Mouse (Mus musculus): ENCODE results near the gene Rfx2. TPM values are rescaled to one million over a fixed set of nuclear protein-coding genes. Genes with fewer than 3 reads are reported as not detected.

The Rfx2 gene
- polyA plus RNA-seq, 1 experiment from 2014 or later = 5.0 TPM

DNA sequence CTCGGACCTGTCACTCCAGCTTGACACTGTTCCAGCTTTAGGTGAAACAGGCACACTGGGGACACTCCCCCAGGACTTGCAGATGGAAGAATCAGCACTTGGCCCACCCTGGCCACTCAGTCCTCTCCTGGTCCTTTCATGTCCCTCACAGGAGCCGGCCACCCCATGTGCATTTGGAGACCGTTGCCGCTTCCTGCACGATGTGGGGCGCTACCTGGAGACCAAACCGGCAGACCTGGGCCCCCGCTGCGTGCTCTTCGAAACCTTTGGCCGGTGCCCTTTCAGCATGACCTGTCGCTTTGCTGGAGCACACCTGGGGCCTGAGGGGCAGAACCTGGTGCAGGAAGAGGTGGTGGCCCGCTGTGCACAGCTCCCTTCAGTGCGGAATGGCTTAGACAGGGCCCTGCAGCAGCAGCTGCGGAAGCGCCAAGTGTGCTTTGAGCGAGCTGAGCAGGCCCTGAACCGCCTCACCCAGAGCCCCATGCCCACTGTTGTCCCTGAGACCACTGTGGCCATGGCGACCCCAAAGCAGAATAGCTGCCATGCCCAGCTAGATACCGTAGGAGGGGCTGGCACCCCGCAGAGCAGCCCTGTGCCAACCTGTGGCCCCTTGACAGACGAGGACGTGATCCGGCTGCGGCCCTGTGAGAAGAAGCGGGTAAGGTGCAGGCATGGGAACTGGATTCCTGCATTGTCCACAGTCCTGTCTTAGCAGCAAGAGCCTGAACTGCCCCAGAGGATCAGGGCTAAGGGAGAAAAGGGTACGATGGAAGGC is 64.0 kb downstream of the Rfx2 start:
- Histone ChIP-seq H3K36me3 (ENCODE audit: control insufficient read depth, insufficient read depth, low read length) (peaks cover 53% of the 10 kb centered on the region), H3K4me3 (ENCODE audit: control insufficient read depth in 1 of 2, insufficient read depth in 1 of 2, low read depth in 1 of 2, low read length in 2 of 2) (no peak overlapping the region), H3K27me3 (ENCODE audit: control insufficient read depth, insufficient read depth, low read length) (no peaks in the 10 kb centered on the region), H3K9ac (ENCODE audit: low read length) (no peak overlapping the region), H3K4me2 (ENCODE audit: low read length) (no peak overlapping the region), H3K27ac (replicated peaks in 1 of 2; ENCODE audit: control insufficient read depth in 1 of 2, insufficient read depth in 1 of 2, low read depth in 2 of 2, low read length in 2 of 2) (no peak overlapping the region), H3K4me1 (ENCODE audit: control insufficient read depth in 2 of 2, insufficient read depth in 2 of 2, low read length in 2 of 2) (peaks cover 15 to 22% of the 10 kb centered on the region in 2 experiments), H3K9me3 (ENCODE audit: control insufficient read depth, low read length) (no peaks in the 10 kb centered on the region)
- 95% methylated on average over 27 of the region's 27 CpGs for WGBS
- no peak for ATAC-seq (ENCODE audit: insufficient number of reproducible peaks, insufficient read depth, low FRiP score, low read depth)

GRCm38 (mm10) chr17:56765431-56765830 is 65.4 kb downstream of the Rfx2 start:
- no peaks in the 10 kb centered on the region for H3K9me3 ChIP-seq (ENCODE audit: control insufficient read depth, low read length)
- H3K4me1 ChIP-seq (ENCODE audit: control insufficient read depth in 2 of 2, insufficient read depth in 2 of 2, low read length in 2 of 2) = peaks cover 20 to 26% of the 10 kb centered on the region in 2 experiments
- H3K36me3 ChIP-seq (ENCODE audit: control insufficient read depth, insufficient read depth, low read length) = peaks cover 42% of the 10 kb centered on the region
- ATAC-seq (ENCODE audit: insufficient number of reproducible peaks, insufficient read depth, low FRiP score, low read depth) = no peak
- peak overlapping the region; percentile 81 for H3K4me2 ChIP-seq (ENCODE audit: low read length)
- 52% methylated on average over 12 of the region's 12 CpGs for WGBS
- peak overlapping the region; percentile 80 to 87 for H3K4me3 ChIP-seq (ENCODE audit: control insufficient read depth in 1 of 2, insufficient read depth in 1 of 2, low read depth in 1 of 2, low read length in 2 of 2)
- H3K27me3 ChIP-seq (ENCODE audit: control insufficient read depth, insufficient read depth, low read length) = no peaks in the 10 kb centered on the region
- peak overlapping the region; percentile 89 for H3K9ac ChIP-seq (ENCODE audit: low read length)
- peak overlapping the region in 1 of 2 experiments; percentile 97; a peak in 2 of 4 replicates for H3K27ac ChIP-seq (replicated peaks in 1 of 2; ENCODE audit: control insufficient read depth in 1 of 2, insufficient read depth in 1 of 2, low read depth in 2 of 2, low read length in 2 of 2)

GRCm38 (mm10) chr17:56764474-56765354 is 66.1 kb downstream of the Rfx2 start, which contains the start of gene Dus3l:
TSS of gene Dus3l (plus strand) at chr17:56764757.
- H3K4me1 ChIP-seq (ENCODE audit: control insufficient read depth in 2 of 2, insufficient read depth in 2 of 2, low read length in 2 of 2) = peaks cover 20 to 26% of the 10 kb centered on the region in 2 experiments
- peak; percentile 76 for ATAC-seq (ENCODE audit: insufficient number of reproducible peaks, insufficient read depth, low FRiP score, low read depth)
- H3K27me3 ChIP-seq (ENCODE audit: control insufficient read depth, insufficient read depth, low read length) = 0 out of 2 replicates have a peak, but pooled peaks cover 3% of the 10 kb centered on the region
- peak within 1 kb of the TSS; percentile 80 to 87 for H3K4me3 ChIP-seq (ENCODE audit: control insufficient read depth in 1 of 2, insufficient read depth in 1 of 2, low read depth in 1 of 2, low read length in 2 of 2)
- H3K27ac ChIP-seq (replicated peaks in 1 of 2; ENCODE audit: control insufficient read depth in 1 of 2, insufficient read depth in 1 of 2, low read depth in 2 of 2, low read length in 2 of 2) = peak within 1 kb of the TSS; percentile 97
- peaks cover 34% of the 10 kb centered on the region for H3K36me3 ChIP-seq (ENCODE audit: control insufficient read depth, insufficient read depth, low read length)
- H3K4me2 ChIP-seq (ENCODE audit: low read length) = peak within 1 kb of the TSS; percentile 81
- H3K9ac ChIP-seq (ENCODE audit: low read length) = peak within 1 kb of the TSS; percentile 89
- H3K9me3 ChIP-seq (ENCODE audit: control insufficient read depth, low read length) = no peaks in the 10 kb centered on the region
- WGBS = under 1% methylated on average over 49 of the region's 58 CpGs

- Histone ChIP-seq H3K27me3 (ENCODE audit: control insufficient read depth, insufficient read depth, low read length) (0 out of 2 replicates have a peak, but pooled peaks cover 3% of the 10 kb centered on the region), H3K36me3 (ENCODE audit: control insufficient read depth, insufficient read depth, low read length) (peaks cover 25% of the 10 kb centered on the region), H3K27ac (replicated peaks in 1 of 2; ENCODE audit: control insufficient read depth in 1 of 2, insufficient read depth in 1 of 2, low read depth in 2 of 2, low read length in 2 of 2) (peak overlapping the region; percentile 92 to 97), H3K9me3 (ENCODE audit: control insufficient read depth, low read length) (no peaks in the 10 kb centered on the region), H3K9ac (ENCODE audit: low read length) (0 out of 2 replicates have a peak overlapping the region, but pooled peaks have one; percentile 89), H3K4me2 (ENCODE audit: low read length) (peak overlapping the region; percentile 81), H3K4me1 (ENCODE audit: control insufficient read depth in 2 of 2, insufficient read depth in 2 of 2, low read length in 2 of 2) (peaks cover 20 to 26% of the 10 kb centered on the region in 2 experiments), H3K4me3 (ENCODE audit: control insufficient read depth in 1 of 2, insufficient read depth in 1 of 2, low read depth in 1 of 2, low read length in 2 of 2) (peak overlapping the region in 1 of 2 experiments; percentile 80; a peak in 3 of 4 replicates)
- no peak for ATAC-seq (ENCODE audit: insufficient number of reproducible peaks, insufficient read depth, low FRiP score, low read depth)
- 72% methylated on average over 8 of the region's 8 CpGs for WGBS
Observed at GRCm38 (mm10) chr17:56763741-56764250, 67.0 kb downstream of the Rfx2 start.

GRCm38 (mm10) chr17:56762769-56763731 is 67.8 kb downstream of the Rfx2 start:
- Histone ChIP-seq H3K4me2 (ENCODE audit: low read length) (peak overlapping the region; percentile 81), H3K36me3 (ENCODE audit: control insufficient read depth, insufficient read depth, low read length) (peaks cover 18% of the 10 kb centered on the region), H3K9ac (ENCODE audit: low read length) (peak overlapping the region; percentile 67; the same call in 1 of the 2 replicates), H3K27ac (replicated peaks in 1 of 2; ENCODE audit: control insufficient read depth in 1 of 2, insufficient read depth in 1 of 2, low read depth in 2 of 2, low read length in 2 of 2) (peak overlapping the region; percentile 87 to 90), H3K4me3 (ENCODE audit: control insufficient read depth in 1 of 2, insufficient read depth in 1 of 2, low read depth in 1 of 2, low read length in 2 of 2) (peak overlapping the region in 1 of 2 experiments; percentile 44; a peak in 1 of 4 replicates), H3K9me3 (ENCODE audit: control insufficient read depth, low read length) (no peaks in the 10 kb centered on the region), H3K4me1 (ENCODE audit: control insufficient read depth in 2 of 2, insufficient read depth in 2 of 2, low read length in 2 of 2) (peaks cover 20 to 26% of the 10 kb centered on the region in 2 experiments), H3K27me3 (ENCODE audit: control insufficient read depth, insufficient read depth, low read length) (0 out of 2 replicates have a peak, but pooled peaks cover 5% of the 10 kb centered on the region)
- ATAC-seq (ENCODE audit: insufficient number of reproducible peaks, insufficient read depth, low FRiP score, low read depth) = no peak
- WGBS = 41% methylated on average over 27 of the region's 27 CpGs

- H3K4me1 ChIP-seq (ENCODE audit: control insufficient read depth in 2 of 2, insufficient read depth in 2 of 2, low read length in 2 of 2) = peaks cover 20 to 35% of the 10 kb centered on the region in 2 experiments
- under 1% methylated on average over 20 of the region's 28 CpGs for WGBS
- peak; percentile 37 for ATAC-seq (ENCODE audit: insufficient number of reproducible peaks, insufficient read depth, low FRiP score, low read depth)
Observed at GRCm38 (mm10) chr17:56761991-56762410, 68.8 kb downstream of the Rfx2 start.

More at GRCm38 (mm10) chr17:56761991-56762410, 68.8 kb downstream of the Rfx2 start:
- H3K36me3 ChIP-seq (ENCODE audit: control insufficient read depth, insufficient read depth, low read length) = peaks cover 7% of the 10 kb centered on the region
- H3K4me3 ChIP-seq (ENCODE audit: control insufficient read depth in 1 of 2, insufficient read depth in 1 of 2, low read depth in 1 of 2, low read length in 2 of 2) = peak overlapping the region; percentile 44 to 55
- peaks cover 15% of the 10 kb centered on the region for H3K27me3 ChIP-seq (ENCODE audit: control insufficient read depth, insufficient read depth, low read length)
- peak overlapping the region; percentile 81 for H3K4me2 ChIP-seq (ENCODE audit: low read length)
- H3K27ac ChIP-seq (replicated peaks in 1 of 2; ENCODE audit: control insufficient read depth in 1 of 2, insufficient read depth in 1 of 2, low read depth in 2 of 2, low read length in 2 of 2) = peak overlapping the region; percentile 87 to 90
- no peaks in the 10 kb centered on the region for H3K9me3 ChIP-seq (ENCODE audit: control insufficient read depth, low read length)
- peak overlapping the region; percentile 67 for H3K9ac ChIP-seq (ENCODE audit: low read length)

Measured in heart, embryonic 14.5 days (tissue).